Mouse (Mus musculus) right cerebral cortex, postnatal 25 days (tissue): ENCODE measurements around the gene H2-M2.
"Not testable (repeated sequence)": the region's sequence is repeated elsewhere in the genome, so short reads cannot be mapped to it uniquely, and the experiment has no call there.

Experiments used
- DNase-seq: peaks from one replicate; pipeline ENCODE4 v3.0.0; 2022

Gene H2-M2

DNA sequence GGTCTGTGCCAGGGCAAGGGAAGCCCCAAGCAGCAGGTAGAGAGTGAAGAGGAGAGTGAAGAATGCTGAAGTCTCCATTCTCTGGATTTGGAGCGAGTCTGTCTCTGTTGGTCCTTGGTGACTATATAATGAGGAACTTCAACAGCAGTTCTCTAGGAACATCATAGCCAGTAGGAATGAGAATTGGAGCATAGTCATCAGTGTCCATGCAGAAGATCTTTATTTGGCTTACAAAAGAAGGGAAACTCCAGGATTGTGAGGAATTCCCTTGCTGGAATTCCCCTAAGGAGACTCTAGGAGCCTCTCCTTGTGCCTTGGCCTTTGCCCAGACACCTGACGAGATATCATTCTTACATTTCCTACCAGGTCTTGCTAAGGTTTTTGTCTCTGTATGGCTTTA is at the start of gene H2-M2:
TSS of gene H2-M2 (minus strand) at position 101 of the 400 bp plus-strand sequence.
- DNase-seq, result no peak

DNA sequence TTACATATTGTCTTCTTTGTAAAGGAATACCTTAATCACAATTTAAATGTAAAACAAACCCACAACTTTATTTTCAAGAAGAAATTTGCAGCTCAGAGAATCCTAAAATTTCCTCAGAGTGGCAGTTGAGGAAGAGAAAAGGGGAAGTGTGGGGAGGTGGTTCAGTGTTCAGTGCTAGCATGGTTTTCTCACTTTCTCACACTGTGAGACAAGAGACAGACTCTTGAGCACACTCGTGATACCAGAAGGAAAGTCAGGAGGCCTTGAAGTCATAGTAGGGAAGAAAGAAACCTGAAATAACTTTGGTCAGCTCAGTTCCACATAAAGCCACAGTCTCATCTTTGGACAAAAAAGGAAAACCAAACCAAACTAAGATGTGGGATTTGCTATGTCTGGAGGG is 42.1 kb upstream of the H2-M2 start:
- not testable (repeated sequence) for DNase-seq

GRCm38 (mm10) chr17:37524612-37525011 is 41.3 kb upstream of the H2-M2 start:
- DNase-seq, result not testable (repeated sequence)

- DNase-seq, result no peak
Observed at GRCm38 (mm10) chr17:37507730-37508129, 24.4 kb upstream of the H2-M2 start, which contains the start of gene Olfr111. TSS of gene Olfr111 (plus strand) at chr17:37508030.

DNA sequence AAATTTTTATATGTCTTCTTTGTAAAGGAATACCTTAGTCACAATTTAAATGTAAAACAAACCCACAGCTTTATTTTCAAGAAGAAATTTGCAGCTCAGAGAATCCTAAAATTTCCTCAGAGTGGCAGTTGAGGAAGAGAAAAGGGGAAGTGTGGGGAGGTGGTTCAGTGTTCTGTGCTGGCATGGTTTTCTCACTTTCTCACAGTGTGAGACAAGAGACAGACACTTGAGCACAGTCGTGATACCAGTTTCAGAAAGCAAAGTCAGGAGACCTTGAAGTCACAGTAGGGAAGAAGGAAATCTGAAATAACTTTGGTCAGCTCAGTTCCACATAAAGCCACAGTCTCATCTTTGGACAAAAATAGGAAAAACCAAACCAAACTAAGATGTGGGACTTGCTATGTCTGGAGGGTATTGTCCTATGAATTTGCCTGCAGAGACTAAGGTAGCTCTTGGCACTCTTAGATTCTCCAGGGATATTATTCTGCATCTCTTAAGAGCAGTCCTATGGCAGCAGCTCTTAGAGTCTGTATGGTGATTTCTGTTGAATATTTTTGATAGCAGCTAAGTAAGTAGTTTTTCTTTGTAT is 8.7 kb upstream of the H2-M2 start, which contains the start of gene Olfr110:
TSS of gene Olfr110 (plus strand) at position 539 of the 589 bp plus-strand sequence.
- DNase-seq, result no peak

- no peak for DNase-seq
Observed at GRCm38 (mm10) chr17:37458616-37459015, 24.7 kb downstream of the H2-M2 start, which contains the start of gene Olfr109. TSS of gene Olfr109 (plus strand) at chr17:37458916.

DNA sequence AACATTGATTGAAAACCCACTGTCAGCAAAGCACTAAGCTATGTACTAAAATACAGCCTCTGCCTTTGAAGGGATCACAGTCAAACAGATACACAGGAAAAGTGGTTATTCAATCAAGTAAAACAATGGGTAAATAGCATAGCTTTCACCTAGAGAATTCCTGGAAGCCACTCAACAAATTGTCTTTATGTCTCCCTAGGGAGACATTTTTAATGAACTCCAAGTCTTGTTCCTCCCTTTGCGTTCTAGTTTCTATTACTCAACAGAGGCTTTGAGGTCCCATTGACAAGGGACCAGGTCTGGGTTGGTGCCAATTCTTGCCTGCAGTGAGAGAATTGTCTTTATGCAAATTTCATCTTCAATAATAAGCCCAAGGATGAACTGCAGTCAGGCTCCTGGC is 38.2 kb downstream of the H2-M2 start, which contains the start of gene Olfr108:
TSS of gene Olfr108 (plus strand) at position 301 of the 400 bp plus-strand sequence.
- no peak for DNase-seq
